Mouse (Mus musculus): ENCODE results near the gene Gm20696.

Gm20696 gene

DNA sequence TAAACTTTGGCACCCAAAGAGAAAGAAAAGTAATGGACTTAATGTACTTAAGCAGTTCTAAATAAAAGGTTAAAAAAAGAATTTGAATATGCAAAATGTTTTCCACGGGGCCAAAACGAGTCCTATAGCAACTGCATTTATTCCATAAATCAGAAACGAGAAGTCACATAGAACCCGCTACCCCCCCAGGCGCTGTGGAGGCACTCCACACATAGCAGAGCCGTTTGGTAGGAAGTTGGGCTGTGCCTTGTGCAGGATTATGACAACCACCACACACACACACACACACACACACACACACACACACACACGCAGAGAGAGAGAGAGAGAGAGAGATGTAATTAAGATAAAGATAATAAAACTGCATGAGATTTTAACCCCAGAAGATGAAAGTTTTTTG is 46.1 kb downstream of the Gm20696 start:
- no peak for DNase-seq

DNA sequence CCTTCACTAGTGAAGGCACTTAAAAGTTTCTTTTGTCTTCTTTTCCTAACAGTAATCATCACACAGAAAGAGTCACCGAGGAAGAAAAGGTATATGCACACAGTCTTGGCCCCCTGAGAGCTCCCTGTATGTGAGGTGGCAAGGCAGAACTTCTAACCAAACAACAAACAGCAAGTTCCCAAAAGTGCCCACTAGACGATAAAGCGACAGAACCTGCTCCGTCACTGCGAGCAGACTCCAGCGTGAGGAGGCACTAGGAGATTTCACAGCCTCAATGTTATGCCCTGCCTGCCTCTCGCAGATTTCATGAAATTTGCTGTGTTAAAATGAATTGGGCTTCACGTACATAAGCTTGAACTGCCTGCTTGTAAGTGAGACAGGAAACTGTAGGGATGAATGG is 46.6 kb downstream of the Gm20696 start:
- DNase-seq, result no peak

DNA sequence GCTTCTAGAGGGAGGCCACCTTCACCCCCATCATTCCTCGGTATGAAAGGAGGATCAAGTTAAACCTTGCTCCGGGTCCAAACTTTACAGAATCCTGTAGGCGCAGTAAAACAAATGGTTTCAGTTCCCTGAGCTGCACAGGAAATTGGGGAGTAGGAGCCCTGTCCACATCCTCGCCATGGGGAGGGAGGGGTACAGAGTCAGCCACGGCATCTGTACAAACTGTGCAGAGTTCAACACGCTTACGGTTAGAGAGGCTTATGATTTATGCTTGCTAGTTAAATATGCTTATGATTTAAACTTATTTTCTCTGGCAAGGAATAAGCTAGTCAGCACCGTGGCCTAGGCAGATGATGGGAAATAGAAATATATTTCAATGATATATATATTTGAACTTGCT is 47.1 kb downstream of the Gm20696 start:
- DNase-seq, result no peak

DNA sequence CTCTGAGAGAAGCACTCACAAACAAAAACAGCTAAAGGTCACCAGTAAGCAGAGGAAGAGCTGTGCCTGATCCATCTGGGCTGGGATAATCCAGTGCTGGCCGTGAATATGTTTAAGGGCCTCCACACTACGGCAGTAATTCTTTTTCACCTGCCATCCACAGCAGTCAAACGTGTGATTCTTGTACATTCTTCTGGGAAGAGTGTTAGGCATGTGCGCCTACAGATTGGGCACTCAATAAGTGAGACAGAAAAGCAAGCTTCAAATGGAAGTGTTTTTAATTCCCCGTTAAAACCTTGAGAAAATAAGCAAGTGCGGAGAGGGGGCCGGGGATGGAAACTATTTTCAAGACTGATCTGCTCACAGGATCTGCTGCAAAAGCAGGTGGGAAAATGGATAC is 48.7 kb downstream of the Gm20696 start:
- no peak for DNase-seq

DNA sequence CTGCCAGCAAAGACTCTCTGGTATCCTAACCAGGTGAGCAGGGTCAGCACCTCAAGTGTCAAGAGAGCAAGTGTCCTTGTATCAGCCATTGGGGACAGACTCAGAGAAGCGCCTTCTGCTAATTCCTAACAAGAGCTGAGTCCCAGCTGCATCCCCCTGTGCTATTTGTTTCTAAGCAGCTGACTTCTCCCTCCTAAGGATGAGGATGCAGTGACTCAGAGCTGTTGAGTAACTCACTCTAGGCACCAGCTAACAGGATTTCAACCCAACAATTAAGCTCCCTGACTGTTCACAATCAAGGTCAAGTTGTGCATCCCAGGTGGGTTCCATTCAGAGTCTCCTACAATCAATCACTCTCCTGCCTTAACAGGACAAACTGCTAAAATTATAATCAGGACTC is 49.2 kb downstream of the Gm20696 start:
- DNase-seq, result no peak

DNA sequence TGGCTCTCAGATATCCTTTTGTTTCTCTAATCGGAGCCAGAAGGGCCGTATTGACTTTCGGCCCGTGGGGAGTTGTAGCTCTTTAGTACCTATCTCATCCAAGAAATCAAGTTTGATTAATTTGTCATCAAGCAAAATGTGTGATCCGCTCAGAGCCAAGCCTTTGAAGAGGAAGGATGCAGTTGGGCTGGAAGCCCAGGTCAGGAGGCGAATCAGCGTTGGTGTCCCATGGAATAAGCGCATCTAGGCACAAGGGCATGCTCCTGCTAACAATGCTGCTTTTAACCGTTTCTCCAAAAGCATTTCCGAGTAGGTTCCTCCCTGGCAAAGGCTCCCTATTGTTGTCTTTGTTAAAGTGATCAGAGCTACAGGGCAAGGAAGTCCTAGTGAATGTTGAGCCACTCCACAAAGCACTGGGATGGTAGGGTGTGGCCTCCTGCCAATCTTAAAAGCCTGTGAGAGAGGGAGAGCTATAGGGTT is 51.3 kb downstream of the Gm20696 start:
- no peak for DNase-seq

DNA sequence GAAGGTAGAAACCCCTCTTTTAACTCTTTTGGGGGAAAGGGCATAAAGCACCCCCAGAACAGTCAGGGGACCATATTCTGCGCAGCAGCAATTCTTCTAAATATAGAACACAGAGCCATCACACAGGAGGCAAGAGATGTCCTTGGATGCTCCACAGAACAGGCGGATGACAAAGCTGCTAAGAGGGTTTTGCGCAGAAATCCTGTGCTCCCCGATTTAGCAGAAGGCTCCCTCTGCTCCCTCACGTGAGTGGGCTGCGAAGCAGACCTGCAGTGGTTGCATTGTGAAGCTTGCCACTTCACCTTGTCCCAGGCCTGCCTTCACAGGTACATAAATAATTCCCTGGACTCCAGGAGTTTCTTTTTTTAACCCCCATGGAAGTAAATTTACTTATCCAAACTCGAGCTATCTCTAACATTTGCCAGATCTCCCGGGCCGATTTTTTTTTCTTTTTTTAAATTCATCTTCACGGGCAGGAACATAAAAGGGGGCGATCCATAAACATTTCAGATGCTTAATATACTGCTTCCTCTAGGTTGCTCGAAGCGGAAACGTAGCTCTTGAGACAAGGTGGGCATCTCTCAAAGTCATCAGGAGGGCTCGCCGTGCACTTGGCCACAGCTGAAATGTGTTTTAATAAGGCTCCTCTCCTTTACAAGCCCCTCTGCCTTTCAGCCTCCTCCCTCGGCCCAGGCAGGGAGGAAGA is 51.9 kb downstream of the Gm20696 start:
- DNase-seq, result peak; percentile 34

DNA sequence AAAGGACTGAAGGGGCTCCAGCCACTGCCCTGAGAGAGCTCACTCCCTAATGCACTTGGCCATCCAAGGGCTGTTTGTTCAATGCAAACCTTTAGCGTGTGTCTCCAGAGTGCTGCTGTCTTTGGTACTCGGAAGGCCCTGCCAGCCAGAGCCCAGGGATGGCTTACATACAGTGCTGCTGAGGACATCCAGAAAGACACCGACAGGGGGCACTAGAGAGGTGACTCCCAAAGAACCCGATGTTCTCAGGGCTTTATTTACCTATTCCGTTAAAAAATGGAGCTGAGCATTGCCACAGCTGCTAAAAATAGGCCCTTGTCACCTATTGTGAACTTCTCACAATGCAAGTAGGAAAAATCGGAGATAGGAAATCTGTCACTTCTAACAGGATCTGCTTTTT is 54.7 kb downstream of the Gm20696 start:
- DNase-seq, result no peak

DNA sequence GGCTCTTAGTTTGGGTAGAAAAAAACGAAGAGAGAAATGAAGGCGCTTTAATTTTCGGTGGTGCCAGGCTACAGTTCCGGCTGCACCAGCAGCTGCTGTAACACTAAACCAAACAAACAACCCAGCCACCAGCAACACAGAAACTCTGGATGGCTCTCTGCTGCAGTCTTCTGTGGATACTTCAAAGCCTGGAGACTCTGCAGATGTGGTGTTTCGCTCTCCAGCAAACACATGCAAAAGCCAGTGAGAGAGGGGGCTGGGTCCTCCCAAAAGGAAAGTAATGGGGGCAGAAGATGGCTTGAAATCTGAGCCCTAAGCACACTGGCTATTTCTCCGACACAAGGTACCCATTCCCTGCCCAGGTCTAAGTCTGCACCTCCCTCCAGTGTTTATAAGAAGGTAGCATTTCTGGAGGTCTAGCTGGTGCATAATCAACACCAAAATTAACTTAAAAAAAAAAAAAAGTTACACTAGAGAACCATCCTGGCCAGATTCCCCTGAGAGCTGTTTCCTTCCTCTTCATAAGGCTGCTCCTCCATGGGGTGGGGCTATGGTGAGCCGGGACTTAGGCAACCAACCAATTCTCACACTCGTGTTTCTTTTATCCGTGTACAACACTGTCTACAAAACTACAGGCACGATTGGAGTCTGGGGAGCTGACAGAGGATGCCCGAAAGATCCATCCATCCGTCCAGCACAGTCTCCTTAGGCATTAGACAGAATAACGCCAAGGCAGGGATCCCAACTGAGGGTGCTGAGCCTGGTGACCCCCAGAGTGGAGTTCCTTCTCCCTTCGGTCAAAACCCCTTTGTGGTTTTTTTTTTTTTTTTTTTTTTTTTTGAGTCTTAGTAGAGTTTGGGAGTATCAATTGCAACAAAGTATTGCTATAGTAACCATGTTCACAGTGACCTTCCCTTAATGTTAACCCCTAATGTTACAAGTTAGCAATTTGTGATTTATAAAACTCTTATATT is 55.9 kb downstream of the Gm20696 start:
- no peak for DNase-seq

DNA sequence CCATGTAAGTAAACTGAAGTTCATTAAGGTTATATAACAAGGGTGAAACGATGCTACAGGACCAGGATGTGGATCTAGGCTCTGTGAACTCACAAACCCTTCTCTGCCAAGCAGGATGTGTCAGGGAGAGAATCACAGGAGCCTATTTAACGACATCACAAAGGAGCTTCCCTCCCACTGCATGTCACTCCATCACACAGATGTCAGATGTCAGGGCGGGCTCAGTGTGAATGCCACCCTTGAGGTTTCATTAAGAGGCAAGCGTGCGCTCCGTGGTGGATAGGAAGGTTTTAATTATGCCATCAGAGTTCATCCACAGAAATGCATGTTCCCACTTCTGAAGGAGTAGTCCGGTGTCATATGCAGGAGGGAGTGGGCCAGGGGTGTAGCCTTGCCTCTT is 60.5 kb downstream of the Gm20696 start:
- DNase-seq, result no peak

DNA sequence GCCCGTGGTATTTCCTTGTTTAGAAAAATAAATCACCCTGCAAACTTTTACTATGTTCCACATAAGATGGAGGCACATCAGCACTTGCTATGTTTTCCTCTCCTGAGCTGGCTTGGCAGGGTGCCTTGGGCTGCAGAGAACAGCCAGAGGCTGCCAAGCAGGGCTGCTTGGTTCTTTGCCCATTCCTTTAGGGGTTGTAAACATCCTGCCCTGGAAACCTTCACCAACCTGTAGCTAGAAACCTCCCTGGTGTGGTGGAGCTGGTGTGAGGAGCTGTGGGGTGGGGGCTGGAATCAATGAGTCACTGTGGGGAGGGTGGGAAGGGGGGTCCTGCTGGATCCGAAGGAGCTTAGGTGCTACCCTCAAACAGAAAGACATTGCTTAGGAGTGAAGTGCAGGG is 61.8 kb downstream of the Gm20696 start:
- no peak for DNase-seq

DNA sequence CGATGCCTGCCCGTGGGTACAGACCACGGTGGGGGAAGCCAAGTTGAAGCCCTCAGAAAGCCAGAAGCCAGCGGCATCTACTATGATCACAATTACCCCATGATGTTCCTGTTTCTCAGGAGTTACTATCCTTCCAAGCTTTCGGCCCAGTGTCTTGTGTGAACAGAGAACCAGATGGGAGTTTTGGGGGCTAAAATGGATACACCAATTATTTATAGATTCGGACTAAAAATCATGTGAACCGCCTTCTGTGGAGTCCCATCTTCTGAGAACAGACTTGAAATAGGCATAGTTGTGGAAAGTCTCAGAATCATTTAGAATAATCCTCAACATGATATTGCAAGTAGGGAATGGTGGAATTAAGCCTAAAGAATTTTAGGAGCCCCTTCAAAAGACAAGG is 64.2 kb downstream of the Gm20696 start:
- DNase-seq, result no peak

DNA sequence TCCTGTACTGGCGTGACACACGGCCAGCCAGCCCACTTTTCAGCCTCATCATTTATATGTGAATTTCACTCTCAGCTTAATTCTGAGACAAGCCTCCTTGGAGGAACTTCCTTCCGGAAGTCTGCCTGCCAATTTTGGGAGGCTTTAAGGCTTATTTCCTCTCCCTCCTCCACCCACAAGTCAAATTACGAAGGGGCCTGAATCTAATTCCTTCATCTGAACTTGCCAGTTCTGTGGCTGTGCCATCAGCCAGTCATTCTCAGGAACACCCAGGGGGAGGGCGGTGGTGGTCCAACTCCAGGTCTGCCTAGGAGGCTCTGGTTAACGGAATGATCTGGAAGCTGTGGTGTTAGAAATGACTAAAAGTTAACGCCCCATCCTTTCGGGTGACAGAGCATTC is 65.7 kb downstream of the Gm20696 start:
- DNase-seq, result no peak

DNA sequence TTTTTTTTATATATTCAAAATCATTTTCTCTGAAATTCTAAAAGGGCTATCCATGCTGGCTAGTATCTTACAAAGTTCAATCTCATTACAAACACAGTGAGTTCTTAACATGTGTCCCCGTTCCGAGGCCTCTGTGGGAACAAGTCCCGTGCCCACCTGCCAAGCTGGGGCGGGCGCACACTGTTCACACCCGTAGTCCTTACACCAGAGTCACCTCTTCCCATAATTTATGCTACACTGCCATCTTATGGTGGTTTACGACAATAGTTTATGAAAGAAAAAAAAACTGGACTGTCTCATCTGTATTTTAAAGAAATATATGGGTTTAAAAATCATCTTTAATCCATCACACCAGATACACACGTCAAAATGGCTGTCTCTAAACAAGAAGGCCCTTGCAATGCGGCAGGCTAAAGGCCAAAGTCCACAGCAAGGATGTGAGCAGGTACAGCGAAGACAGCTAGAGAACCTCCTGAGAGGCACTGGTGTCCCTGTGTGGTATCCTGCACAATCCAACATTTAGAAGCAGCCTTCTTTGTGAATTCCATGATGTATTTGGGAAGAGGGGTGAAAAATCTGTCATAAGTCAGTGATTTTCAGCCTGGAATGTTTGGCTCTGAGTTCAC is 66.3 kb downstream of the Gm20696 start:
- peak; percentile 58 for DNase-seq

DNA sequence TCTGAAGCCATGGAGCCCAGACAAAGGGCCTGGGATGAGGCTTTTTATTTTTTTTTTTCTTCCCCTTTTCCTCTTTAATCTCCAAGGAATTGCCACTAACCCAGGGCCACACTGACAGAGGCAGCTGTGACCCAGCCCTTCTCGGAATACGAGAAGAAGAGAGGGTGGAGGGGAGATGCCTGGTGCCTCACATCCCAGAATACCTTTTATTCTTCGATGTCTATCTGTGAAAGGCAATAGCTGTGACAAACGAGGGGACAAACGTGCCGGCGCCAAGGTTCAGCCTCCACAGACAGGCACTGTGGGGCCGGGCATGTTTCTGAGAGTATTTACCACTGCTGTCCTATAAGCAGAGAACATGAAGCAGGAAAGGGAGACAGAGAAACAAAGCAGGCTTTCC is 66.9 kb downstream of the Gm20696 start:
- DNase-seq, result no peak

DNA sequence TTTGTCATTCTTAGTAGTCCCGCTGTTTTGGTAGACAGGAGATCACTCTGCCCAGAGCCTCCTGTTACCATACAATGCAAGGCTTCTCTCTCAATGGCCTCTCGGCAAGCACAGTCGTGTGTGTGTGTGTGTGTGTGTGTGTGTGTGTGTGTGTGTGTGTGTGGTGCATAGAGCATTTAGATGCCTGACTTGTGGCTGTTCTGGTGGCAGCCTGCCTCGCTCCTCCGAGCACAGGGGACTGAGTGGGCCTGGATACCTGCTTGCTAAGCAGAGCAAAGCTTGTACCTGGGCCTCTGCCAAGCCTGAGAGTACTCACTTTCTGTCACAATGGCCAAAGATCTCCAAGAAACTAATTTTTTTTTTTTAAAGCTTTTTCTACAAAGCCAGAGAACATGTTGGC is 67.4 kb downstream of the Gm20696 start:
- no peak for DNase-seq

DNA sequence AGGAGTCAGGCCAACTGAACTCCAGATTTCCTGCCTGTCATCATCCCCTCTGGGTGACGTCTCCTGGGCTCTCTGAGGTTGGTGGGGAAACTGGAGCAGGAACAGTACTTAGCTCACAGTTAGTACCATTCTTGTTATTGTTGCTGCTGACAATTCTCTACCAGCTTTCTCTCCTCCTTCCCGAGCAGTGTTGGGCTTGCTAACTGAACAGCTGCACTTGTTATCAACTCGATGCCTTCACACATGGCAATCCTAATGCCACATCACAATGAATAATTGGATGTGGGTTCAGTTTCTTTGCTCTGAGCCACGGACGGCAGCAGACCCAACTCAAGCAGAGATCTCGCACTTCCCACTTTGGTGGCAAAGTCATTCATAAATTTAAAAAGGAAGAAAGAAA is 89.6 kb downstream of the Gm20696 start:
- no peak for DNase-seq

DNA sequence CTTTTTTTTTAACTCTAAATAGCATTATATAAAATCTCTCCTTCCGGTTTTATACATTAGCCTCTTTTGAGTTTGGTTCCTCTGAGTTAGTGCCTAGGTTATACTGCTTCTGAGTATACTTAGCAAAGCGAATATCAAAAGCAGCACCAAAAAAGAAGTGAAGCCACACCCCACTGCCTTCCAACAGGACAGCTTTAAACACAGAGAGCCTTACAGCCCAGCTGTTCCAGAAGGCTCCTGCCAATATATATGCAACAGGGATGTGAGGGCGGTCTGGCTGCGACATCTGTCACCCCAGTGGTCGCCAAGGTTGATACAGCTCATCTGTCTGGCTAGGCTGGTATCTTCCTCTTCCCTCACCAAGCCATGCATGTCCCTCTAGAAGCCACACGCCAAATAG is 91.0 kb downstream of the Gm20696 start:
- DNase-seq, result no peak

DNA sequence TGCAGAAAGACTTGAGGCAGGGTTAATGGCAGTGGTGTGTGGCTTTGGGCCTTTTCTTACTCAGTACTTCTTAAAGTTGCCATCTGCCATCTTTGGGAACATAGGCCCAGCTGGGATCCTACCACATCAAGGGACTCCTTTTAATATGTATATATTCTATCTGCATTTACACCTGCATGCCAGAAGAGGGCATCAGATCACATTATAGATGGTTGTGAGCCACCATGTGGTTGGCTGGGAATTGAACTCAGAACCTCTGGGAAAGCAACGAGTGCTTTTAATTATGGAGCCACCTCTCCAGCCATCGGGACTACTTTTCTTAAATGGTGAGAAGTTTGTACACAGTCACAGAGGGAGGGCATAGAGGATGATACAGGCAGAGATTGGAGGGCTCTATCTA is 93.3 kb downstream of the Gm20696 start:
- no peak for DNase-seq

DNA sequence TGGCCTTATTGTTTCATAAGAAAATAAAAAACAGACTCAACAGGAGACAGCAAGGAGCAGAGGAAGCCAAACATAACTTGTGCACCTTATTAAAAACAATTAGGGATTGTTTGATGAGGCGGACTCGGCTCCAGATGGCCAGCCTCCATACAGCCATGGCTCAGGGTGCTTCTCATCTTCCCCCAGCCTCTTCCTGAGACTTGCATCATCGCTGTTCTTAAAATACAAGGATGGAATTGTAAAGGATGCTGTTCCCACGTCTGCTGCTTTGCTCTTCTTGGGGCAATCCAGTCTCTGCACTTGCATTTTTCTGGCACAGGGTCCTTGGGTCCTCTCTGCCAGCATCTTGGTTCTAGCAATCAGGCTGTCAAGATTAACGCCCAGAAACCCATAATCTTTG is 94.5 kb downstream of the Gm20696 start:
- DNase-seq, result no peak

DNA sequence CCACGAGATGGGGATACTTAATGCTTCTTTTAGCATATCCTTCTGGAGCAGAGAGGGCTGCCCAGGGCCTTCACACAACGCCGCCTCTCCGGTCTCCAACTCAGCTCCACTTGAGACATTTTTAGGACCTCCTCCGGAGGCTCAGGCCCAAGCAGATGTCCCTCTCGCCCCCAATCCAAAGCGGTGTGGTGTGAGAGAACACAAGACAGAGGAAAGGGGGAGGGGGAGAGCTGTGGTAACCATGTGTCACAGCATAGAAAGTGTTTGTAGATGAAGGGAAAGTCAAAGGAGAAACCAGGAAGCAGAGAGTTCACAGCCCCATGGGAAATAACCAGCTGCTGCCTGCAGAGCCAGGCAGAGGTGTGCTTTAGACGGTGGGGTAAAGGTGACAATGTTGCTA is 99.7 kb downstream of the Gm20696 start:
- DNase-seq, result peak; percentile 38

DNA sequence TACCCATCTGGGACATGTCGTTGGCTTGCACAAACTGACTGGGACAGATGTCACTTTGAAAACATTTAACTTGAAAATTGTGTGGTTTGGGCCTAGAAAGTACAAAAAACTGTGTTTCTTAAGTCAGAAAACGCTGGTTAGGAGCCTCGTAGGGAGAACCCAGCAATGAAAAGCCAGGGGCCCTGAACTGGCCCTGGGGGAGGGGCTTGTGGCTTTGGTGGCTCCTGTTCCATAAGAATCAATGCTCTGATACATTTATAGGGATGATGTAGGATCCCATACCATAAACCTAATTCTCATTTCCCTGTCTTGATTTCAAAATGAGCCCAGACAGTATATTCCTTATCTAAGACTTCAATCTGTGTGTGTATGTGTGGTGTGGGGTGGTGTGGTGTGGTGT is 101.8 kb downstream of the Gm20696 start:
- DNase-seq, result no peak

DNA sequence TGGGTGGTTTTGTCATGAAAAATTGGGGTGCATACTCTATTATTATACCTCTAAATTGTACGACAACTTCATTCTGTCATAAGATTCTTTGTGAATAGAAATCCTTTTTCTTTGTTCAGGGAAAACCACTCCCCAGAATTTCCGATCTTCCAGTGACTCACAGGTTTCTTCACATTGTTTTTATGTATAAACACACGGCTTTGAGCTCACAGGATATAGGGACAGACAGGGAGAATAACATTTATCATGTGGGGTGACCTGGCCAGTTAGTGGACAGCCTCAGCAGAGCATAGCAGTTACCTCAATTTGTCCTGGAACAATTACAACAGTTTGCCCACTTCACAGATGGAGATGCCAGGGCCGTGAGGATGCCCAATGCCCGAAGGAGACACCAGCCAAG is 109.6 kb downstream of the Gm20696 start:
- no peak for DNase-seq

DNA sequence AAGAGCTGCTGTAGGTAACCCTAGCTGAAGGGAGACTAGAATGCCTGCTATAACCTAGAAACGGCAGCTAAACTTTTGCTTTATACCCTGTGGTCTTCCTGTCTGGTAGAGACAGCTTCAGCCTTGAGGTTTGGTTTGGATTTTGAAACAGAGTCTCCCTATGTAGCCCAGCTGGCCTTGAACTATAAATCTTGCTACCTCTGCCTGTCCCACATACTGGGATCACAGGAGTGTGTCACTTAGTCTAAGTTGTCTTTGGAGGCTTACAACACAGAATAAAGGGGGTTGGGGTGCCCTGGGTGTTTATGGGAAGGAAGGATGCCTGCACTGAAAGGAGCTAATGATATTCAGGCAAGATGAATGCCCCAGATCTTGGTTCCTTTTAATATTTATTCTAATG is 113.8 kb downstream of the Gm20696 start:
- no peak for DNase-seq

All from right cerebral cortex, postnatal 25 days (tissue).